Mouse (Mus musculus) stomach, embryonic 15.5 days (tissue): ENCODE data around the gene Dnase1l2. TPM values are rescaled to one million over a fixed set of nuclear protein-coding genes. Genes with fewer than 3 reads are reported as not detected.
A peak's percentile ranks its signal among the peaks of the same experiment; 100 is the strongest.
"Not testable (repeated sequence)": the region's sequence is repeated elsewhere in the genome, so short reads cannot be mapped to it uniquely, and the experiment has no call there.

Experiments
- ATAC-seq: fragments of 200-750 bp; cut with Nextera tagmentation; 2 replicates; pipeline ENCODE4 v1.8.0; 2017; ENCODE audit warnings: low read depth, moderate number of reproducible peaks, moderate TSS enrichment; ENCODE audit not compliant: insufficient read depth, low FRiP score
- H3K27ac ChIP-seq: fragments of 300-500 bp; sonication (generic); 2 replicates; pipeline ENCODE4 v1.5.1; 2015; ENCODE audit warnings: mild to moderate bottlenecking, inconsistent platforms
- H3K27me3 ChIP-seq: fragments of 300-500 bp; sonication (generic); replicated peaks from 2 replicates; pipeline ENCODE4 v1.6.1; 2015; ENCODE audit warnings: inconsistent platforms
- H3K36me3 ChIP-seq: fragments of 300-500 bp; sonication (generic); 2 replicates; pipeline ENCODE4 v1.6.1; 2015; ENCODE audit warnings: inconsistent platforms
- H3K4me1 ChIP-seq: fragments of 300-500 bp; sonication (generic); 2 replicates; pipeline ENCODE4 v1.6.1; 2015; ENCODE audit warnings: inconsistent platforms
- H3K4me2 ChIP-seq: fragments of 300-500 bp; sonication (generic); 2 replicates; pipeline ENCODE4 v1.6.1; 2015; ENCODE audit warnings: mild to moderate bottlenecking, inconsistent platforms
- H3K4me3 ChIP-seq: fragments of 300-500 bp; sonication (generic); replicated peaks from 2 replicates; pipeline ENCODE4 v1.5.1; 2015; ENCODE audit warnings: inconsistent platforms
- H3K9ac ChIP-seq: fragments of 300-500 bp; sonication (generic); 2 replicates; pipeline ENCODE4 v1.6.1; 2015; ENCODE audit warnings: inconsistent platforms
- H3K9me3 ChIP-seq: fragments of 300-500 bp; sonication (generic); 2 replicates; pipeline ENCODE4 v1.6.1; 2016; ENCODE audit warnings: inconsistent platforms
- WGBS: fragments of 180-500 bp; shearing (Covaris S2); methylation state at CpG from one replicate; pipeline ENCODE4 v1.1.7; 2015; 5-methylcytosine and 5-hydroxymethylcytosine counted together
- polyA plus RNA-seq: library from polyadenylated mRNA; unstranded; fragments of >200 nt; fragmentation: Nextera tagmentation; extraction: Ambion mirVana; gene quantifications from 2 replicates; pipeline ENCODE4 v1.2.1, GENCODE M21; 2015

Gene Dnase1l2
- polyA plus RNA-seq, 1 experiment from 2014 or later, result 4.6 TPM

DNA sequence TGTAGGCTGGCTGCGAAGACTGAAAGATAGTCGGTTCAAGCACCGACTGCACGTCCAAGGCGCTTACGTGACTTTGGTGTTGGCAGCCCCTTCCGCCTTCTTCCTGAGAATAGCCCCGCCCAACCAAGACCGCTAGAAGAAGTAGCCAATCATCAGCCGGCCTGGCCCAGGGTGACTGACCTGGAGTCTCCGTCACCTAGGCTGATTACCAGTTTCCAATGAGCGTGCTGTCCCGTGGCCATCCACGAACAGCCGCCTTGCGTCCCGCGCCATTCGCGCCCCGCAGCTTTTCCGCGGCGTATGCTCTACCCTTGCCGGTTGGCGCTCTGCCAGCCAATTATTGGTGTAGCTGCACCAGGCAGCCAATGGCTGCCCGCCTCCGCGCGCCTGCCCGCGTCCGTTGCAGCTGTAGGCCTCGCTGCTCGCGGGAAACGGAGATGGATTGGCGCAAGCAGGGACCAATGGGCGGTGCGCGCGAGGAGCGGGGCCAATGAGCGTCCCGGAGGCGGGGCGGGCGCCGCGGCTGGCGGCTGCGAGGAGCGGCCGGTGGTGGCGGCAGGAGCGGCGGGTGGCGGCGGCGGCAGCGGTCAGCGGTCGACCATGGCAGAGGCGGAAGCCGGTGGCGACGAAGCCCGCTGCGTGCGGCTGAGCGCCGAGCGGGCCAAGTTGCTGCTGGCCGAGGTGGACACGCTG lies 27.2 kb upstream of the Dnase1l2 start, which contains the start of the genes E4f1 and Pgp:
Gene E4f1 (minus strand): TSS at position 404 of the 693 bp plus-strand sequence.
Gene Pgp (plus strand): TSS at position 483 of the 693 bp plus-strand sequence.
- Histone ChIP-seq H3K4me1 (peaks cover 33% of the 10 kb centered on the region), H3K9me3 (no peaks in the 10 kb centered on the region), H3K27me3 (no peaks in the 10 kb centered on the region), H3K27ac (peak within 1 kb of the TSS; percentile 90), H3K9ac (peak within 1 kb of the TSS; percentile 88), H3K36me3 (peaks cover 15% of the 10 kb centered on the region), H3K4me2 (peak within 1 kb of the TSS; percentile 96), H3K4me3 (peak within 1 kb of the TSS; percentile 71)
- ATAC-seq, result peak; percentile 96
- WGBS, result under 1% methylated on average over 73 of the region's 75 CpGs

DNA sequence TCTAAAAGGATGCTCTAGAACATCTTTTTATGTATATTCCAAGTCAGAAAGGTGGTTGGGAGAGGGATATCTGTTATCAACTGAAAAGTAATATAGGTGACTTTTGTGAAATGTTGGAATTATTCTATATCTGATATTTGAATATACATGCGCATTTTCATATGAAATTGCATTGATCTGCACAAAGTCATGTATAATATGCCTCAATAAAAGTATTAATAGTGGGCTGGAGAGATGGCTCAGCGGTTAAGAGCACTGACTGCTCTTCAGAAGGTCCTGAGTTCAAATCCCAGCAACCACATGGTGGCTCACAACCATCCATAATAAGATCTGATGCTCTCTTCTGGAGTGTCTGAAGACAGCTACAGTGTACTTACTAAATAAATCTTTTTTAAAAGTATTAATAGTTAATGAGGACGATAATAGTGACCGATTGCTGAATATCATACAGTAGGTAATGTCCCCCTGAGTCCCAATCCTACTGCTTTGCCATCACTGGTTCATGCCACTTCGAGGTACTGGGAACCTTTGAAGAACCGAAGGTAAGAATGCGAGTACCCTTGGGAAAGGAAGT lies 26.5 kb upstream of the Dnase1l2 start:
- WGBS, result 18% methylated on average over 7 of the region's 7 CpGs
- H3K9me3 ChIP-seq, result no peaks in the 10 kb centered on the region

DNA sequence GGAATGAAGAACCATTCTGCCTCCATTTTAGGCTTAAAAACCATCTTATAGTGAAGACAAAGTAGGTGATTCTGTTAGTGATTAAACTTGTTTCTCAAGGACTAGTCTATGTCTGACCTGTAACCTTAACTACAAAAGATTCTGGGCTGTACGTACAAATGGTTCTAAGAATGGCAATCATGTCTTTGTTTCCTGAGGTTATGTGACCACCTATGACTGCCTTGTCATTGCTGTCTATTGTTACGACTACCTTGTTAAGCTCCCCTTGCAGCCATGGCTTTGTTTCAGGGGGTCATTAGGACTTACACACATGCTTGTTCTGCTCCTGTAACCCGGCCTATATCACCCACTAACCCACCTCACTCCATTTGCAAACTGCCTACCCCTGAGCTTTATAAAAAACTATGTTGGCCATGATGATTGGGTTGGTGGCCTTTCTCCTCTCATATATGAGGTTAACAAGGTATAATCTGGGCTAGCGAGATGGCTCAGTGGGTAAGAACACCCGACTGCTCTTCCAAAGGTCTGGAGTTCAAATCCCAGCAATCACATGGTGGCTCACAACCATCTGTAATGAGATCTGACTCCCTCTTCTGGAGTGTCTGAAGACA lies 25.8 kb upstream of the Dnase1l2 start:
- Histone ChIP-seq H3K4me2 (no peak overlapping the region), H3K4me1 (peaks cover 28% of the 10 kb centered on the region), H3K4me3 (no peak overlapping the region), H3K9me3 (no peaks in the 10 kb centered on the region), H3K36me3 (0 out of 2 replicates have a peak, but pooled peaks cover 3% of the 10 kb centered on the region), H3K27ac (no peak overlapping the region), H3K27me3 (no peaks in the 10 kb centered on the region), H3K9ac (no peak overlapping the region)
- ATAC-seq, result no peak
- WGBS, result 92% methylated on average over 5 of the region's 5 CpGs

More for the DNA sequence above, 26.5 kb upstream of the Dnase1l2 start:
- H3K27ac ChIP-seq, result peak overlapping the region; percentile 90
- no peaks in the 10 kb centered on the region for H3K27me3 ChIP-seq
- H3K4me1 ChIP-seq, result peaks cover 33% of the 10 kb centered on the region
- peaks cover 10% of the 10 kb centered on the region; the same call in 1 of the 2 replicates for H3K36me3 ChIP-seq
- peak overlapping the region; percentile 96 for H3K4me2 ChIP-seq
- no peak for ATAC-seq
- H3K9ac ChIP-seq, result peak overlapping the region; percentile 37; the same call in 1 of the 2 replicates
- peak overlapping the region; percentile 71 for H3K4me3 ChIP-seq

DNA sequence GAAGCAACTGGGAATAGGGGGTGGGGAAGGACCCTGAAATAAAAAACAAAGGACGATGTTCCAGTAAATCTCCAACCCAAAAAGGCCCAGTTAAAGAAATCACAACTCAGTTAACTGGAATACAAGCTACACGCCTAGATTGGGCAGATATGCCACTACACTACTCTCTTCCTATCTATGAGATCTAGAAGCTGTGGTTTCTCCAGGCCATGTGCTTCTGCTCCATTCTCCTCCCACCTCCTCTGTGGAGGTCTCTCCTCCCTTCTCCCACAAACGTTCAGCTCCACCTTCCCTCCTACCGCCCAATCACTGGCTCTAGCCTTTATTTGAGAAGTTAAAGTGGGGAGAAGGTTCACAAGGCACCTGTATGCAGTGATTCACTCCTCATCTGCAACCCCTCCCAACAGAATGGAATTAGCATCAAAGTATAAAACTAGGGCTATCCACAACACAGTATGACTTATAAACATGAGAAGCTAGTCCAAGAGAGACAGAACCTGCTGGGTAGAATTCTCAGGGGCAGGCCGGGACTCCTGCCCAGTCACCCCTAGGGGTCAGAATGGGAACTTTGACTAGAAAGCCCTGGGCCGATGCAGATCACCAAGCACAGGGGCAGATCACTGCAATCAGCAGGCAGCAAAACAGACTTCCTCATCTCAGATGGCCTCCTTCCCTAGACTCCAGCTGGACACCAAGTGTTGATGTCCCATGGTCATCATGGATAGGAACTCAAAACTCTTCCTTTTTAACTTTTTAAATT lies 20.6 kb upstream of the Dnase1l2 start:
- H3K4me1 ChIP-seq, result no peaks in the 10 kb centered on the region
- no peaks in the 10 kb centered on the region for H3K36me3 ChIP-seq
- 55% methylated on average over 6 of the region's 6 CpGs for WGBS
- no peak overlapping the region for H3K4me2 ChIP-seq
- no peaks in the 10 kb centered on the region for H3K27me3 ChIP-seq
- no peak overlapping the region for H3K9ac ChIP-seq
- no peak overlapping the region for H3K4me3 ChIP-seq
- no peaks in the 10 kb centered on the region for H3K9me3 ChIP-seq
- no peak for ATAC-seq
- H3K27ac ChIP-seq, result no peak overlapping the region

DNA sequence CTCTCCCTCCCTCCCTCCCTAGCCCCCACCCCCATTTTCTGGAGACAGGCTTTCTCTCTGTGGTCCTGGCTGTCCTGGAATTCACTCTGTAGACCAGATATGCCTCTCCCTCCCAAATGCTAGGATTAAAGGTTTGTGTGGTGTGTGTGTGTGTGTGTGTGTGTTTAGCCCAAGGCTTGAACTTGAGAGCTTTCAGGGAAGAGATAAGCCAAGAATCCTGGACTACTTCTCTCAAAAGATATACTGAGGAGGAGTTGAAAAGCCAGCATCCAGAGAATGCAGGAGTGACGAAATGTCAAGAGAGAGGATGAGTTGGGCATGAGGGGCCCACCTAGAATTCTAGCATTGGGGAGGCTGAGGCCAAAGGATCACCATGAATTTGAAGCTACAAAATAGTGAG lies 20.0 kb upstream of the Dnase1l2 start:
- H3K9me3 ChIP-seq, result no peaks in the 10 kb centered on the region
- no peak for ATAC-seq
- 81% methylated on average over 1 of the region's 1 CpGs for WGBS
- no peak overlapping the region for H3K9ac ChIP-seq
- no peak overlapping the region for H3K27ac ChIP-seq
- no peaks in the 10 kb centered on the region for H3K4me1 ChIP-seq
- H3K4me3 ChIP-seq, result no peak overlapping the region
- no peaks in the 10 kb centered on the region for H3K27me3 ChIP-seq
- no peaks in the 10 kb centered on the region for H3K36me3 ChIP-seq
- H3K4me2 ChIP-seq, result no peak overlapping the region

DNA sequence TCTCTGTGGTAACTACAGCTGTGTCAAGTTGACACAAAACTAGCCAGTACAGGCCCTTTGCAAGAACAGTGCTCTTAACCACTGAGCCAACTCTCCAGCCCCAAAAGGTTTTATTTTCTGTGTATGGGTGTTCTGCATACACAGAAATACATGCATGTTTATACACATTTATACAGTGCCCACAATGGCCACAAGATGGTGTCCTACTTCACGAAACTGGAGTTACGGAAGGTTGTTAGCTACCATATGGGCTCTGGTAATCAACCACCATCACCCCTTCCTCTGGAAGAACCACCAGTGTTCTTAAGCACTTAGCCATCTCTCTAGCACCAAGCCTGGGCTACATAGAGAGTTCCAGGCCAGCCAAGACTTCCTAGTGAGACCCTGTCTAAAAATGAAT lies 18.7 kb upstream of the Dnase1l2 start:
- no peaks in the 10 kb centered on the region for H3K27me3 ChIP-seq
- no peak for ATAC-seq
- 73% methylated on average over 2 of the region's 2 CpGs for WGBS
- H3K9ac ChIP-seq, result no peak overlapping the region
- H3K27ac ChIP-seq, result no peak overlapping the region
- H3K4me2 ChIP-seq, result no peak overlapping the region
- H3K4me1 ChIP-seq, result no peaks in the 10 kb centered on the region
- H3K4me3 ChIP-seq, result no peak overlapping the region
- no peaks in the 10 kb centered on the region for H3K9me3 ChIP-seq
- no peaks in the 10 kb centered on the region for H3K36me3 ChIP-seq

DNA sequence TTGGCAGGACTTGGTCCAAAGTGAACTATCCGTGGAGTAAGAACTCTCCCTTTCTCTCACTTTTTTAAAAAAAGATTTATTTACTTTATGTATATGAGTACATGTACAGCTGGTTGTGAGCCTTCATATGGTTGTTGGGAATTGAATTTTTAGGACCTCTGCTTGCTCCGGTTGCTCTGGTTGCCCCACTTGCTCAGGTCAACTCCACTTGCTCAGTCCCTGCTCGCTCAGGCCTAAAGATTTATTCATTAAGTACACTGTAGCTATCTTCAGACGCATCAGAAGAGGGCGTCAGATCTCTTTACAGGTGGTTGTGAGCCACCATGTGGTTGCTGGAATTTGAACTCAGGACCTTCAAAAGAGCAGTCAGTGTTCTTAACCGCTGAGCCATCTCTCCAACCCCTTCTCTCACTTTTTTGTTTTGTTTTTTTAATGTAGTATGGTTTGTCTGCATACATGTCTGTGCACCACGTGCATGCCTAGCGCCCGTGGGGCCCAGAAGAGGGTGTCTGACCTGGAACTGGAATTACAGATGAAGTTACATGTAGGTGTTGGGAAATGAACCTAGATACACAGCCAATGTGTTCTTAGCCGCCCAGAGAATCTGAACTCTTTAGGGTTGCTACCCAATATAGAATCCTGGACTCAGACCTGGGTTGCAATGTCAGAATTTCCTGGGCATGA lies 12.8 kb upstream of the Dnase1l2 start:
- H3K27me3 ChIP-seq, H3K36me3 ChIP-seq, H3K9me3 ChIP-seq, H3K9ac ChIP-seq: not testable (repeated sequence)
- H3K4me1 ChIP-seq, result peaks cover 15% of the 10 kb centered on the region
- ATAC-seq, result peak; percentile 4; the same call in 1 of the 2 replicates
- peak overlapping the region; percentile 42 for H3K4me2 ChIP-seq
- peak overlapping the region; percentile 65 for H3K27ac ChIP-seq
- 47% methylated on average over 10 of the region's 10 CpGs for WGBS
- peak overlapping the region; percentile 93 for H3K4me3 ChIP-seq

DNA sequence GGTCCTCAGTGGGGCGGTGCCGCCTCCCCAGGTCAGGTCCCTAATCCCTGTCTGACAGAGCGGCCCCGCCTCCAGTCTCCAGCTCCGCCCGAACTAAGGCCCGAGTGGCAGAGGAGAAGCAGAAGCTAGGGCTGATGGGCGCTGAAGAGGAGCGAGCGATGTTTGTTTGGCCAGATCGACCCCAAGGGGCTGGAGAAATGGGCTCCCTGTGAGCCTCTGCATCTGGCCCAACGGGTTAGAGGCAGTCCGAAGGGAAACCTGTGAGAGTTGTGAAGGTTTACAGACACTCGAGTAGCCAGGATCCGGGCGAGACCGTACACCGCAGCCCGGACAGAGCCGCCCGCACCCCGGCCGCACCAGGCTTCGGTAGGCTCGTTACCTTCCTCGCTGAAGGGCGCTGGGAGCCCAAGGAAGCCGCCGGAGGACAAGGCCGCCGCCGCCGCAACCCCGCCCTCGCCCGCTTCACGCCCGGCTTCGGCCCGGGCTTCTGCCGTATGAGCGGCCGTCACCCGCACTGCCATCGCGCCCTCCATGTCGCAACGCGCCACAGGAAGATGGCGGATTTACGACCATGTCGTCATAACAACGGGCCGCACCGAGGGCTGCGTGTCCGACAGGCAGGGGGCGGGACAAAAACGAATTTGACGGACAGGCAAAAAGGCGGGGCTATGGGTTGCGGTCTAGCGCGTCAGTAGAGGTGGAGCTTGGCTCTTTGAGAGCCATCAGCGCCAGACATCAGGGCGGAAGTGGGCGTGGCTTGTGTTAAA lies 12.0 kb upstream of the Dnase1l2 start:
- H3K4me3 ChIP-seq, result peak overlapping the region; percentile 93
- peak; percentile 94 for ATAC-seq
- no peaks in the 10 kb centered on the region for H3K27me3 ChIP-seq
- under 1% methylated on average over 67 of the region's 67 CpGs for WGBS
- peaks cover 10% of the 10 kb centered on the region for H3K36me3 ChIP-seq
- no peaks in the 10 kb centered on the region for H3K9me3 ChIP-seq
- H3K4me2 ChIP-seq, result peak overlapping the region; percentile 69
- peak overlapping the region; percentile 97 for H3K9ac ChIP-seq
- peak overlapping the region; percentile 99 for H3K27ac ChIP-seq
- H3K4me1 ChIP-seq, result peaks cover 15% of the 10 kb centered on the region

DNA sequence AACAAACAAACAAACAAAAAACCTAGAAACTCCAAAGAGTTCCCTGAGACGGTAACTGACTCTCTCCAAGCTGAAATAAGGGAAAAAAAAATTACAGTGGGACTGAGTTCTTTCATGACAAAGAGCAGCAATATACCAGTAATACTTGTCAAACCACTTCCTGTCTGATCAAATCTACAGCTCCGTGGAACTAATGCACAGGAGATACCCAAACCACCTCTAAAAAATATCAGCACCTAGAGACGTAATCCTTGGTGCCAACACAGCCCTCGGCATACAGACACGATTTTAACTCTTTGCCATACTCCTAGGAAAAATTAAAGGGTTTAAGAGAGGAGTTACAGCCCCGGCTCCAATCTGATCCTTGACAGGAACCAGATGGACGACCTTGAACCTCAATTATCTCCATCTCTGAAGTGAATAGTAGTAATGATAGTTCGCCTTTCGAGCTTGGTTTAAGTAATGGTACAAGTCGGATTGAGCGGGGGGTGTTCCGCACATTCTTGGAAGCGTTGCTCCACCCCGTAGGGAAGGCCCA lies 11.4 kb upstream of the Dnase1l2 start:
- Histone ChIP-seq H3K27ac (peak overlapping the region; percentile 99), H3K9me3 (no peaks in the 10 kb centered on the region), H3K27me3 (no peaks in the 10 kb centered on the region), H3K4me3 (peak overlapping the region; percentile 93), H3K36me3 (peaks cover 17% of the 10 kb centered on the region), H3K4me2 (peak overlapping the region; percentile 69), H3K4me1 (peaks cover 15% of the 10 kb centered on the region), H3K9ac (peak overlapping the region; percentile 97; the same call in 1 of the 2 replicates)
- no peak for ATAC-seq
- 1% methylated on average over 14 of the region's 14 CpGs for WGBS

DNA sequence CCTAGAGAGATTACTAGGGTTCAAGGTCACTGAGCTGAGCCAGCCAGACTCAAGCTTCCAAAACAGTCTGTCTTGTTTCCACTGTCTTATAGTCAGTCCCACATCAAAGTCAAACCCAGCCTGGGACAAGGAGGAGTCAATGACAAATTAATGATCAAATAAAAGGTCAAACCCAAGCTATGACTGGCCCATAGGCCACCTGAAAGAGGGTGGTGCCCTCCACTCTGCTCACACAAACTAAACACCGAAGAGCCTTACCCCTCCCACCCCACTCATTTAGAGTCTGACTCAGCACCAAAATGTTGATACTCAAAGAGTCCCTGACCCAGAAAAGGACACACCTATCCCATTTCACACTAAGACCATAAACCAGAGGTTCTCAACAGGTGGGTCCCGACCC lies 10.5 kb upstream of the Dnase1l2 start:
- Histone ChIP-seq H3K9ac (no peak overlapping the region), H3K27me3 (no peaks in the 10 kb centered on the region), H3K4me1 (peaks cover 15% of the 10 kb centered on the region), H3K4me3 (no peak overlapping the region), H3K27ac (no peak overlapping the region), H3K9me3 (no peaks in the 10 kb centered on the region), H3K4me2 (peak overlapping the region; percentile 69; the same call in 1 of the 2 replicates), H3K36me3 (peaks cover 25% of the 10 kb centered on the region)
- WGBS, result 66% methylated on average over 2 of the region's 2 CpGs
- ATAC-seq, result no peak
